ENCODE assay signal across 9 mouse cellular contexts in the genomic region with DNA sequence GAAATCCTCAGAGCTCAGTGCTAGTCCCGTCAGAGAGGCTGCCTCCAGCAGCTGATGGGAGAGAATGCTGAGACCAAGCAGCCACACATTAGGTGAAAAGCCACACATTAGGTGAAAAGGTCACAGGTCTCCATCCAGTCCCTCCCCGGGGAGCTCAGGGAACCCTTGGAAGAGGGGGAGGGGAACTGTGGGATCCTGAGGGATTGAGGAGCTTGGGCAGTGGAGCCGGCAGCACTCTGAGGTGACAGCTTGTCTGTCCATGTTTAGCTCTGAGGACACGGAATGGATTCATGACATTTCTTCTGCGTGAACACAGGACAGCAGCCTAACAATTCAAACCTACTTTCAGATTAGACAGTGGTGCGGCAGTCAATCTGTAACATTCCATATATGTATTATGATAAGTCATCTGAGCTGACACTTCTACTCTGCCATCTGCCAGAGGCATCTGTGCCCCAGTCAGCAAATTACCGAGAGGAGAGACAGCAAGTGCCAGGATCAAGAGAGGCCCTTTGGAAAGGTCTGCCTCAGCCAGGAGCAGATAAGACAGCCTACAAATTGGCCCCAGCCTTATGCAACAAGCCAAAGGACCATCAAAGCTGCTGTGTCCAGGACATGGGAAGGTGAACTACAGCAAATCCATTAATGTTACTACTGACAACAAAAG. TPM values are rescaled to one million over a fixed set of nuclear protein-coding genes. Genes with fewer than 3 reads are reported as not detected.
DNase-seq lines count a peak whose midpoint lies in the region; ATAC-seq lines count a peak whose summit lies in the region.
"Had no signal": no experiment of that assay in that cellular context is flagged by ENCODE, and none has a peak within 500 bp of the region (broad histone marks: within the 10 kb centered on the region; RNA-seq: fewer than 3 reads in every experiment).

No protein-coding gene starts in this region.

- no peaks in the 10 kb centered on the region for H3K9me3 ChIP-seq in forebrain, embryonic 14.5 days (replicated peaks; ENCODE audit: control insufficient read depth, low read length)

- H3K9ac ChIP-seq in forebrain, embryonic 14.5 days (ENCODE audit: low read length), result no peak overlapping the region

- intact Hi-C loops in left cerebral cortex, postnatal 10 days (cut with DNase I), result loop anchor here (5.0 kb wide), 1 partner anchor 41 kb away; no protein-coding TSS in a partner anchor

- H3K4me1 ChIP-seq in forebrain, embryonic 14.5 days (ENCODE audit: control insufficient read depth, insufficient read depth, low read length), result peaks cover 8% of the 10 kb centered on the region; the same call in 1 of the 2 replicates

- no peaks in the 10 kb centered on the region for H3K27me3 ChIP-seq in forebrain, embryonic 14.5 days (replicated peaks; ENCODE audit: control insufficient read depth, insufficient read depth, low read length)

- peaks cover 12% of the 10 kb centered on the region; the same call in 1 of the 2 replicates for H3K36me3 ChIP-seq in forebrain, embryonic 14.5 days (ENCODE audit: control insufficient read depth, insufficient read depth, low read length)

- 49% methylated on average over 7 of the region's 7 CpGs for WGBS in forebrain, embryonic 14.5 days

- no peak overlapping the region for H3K4me3 ChIP-seq in forebrain, embryonic 14.5 days (ENCODE audit: low read depth, low read length)

- peak overlapping the region; percentile 45; the same call in 1 of the 2 replicates for H3K27ac ChIP-seq in forebrain, embryonic 14.5 days (ENCODE audit: low read depth, low read length)
- H3K27ac ChIP-seq: macrophage had no signal

- peak; percentile 32 to 49 for DNase-seq in left cerebral cortex, adult 18-20 months (ENCODE audit: low spot score in 2 of 2)
- DNase-seq in left cerebral cortex, postnatal 10 days (ENCODE audit: extremely low spot score in 1 of 2, low spot score in 2 of 2), result no peak
- DNase-seq in cerebellum, adult 11-12 months, result peak; percentile 87
- DNase-seq in forebrain, embryonic 14.5 days (ENCODE audit: low spot score), result peak; percentile 60
- DNase-seq in layer of hippocampus, adult 9-11 months, result peak; percentile 80
- no peak for DNase-seq in kidney, postnatal 14 days
- no peak for DNase-seq in embryo, embryonic 10.5 days (ENCODE audit: low spot score)
- DNase-seq: thymus, postnatal 4 days had no signal

- H3K4me2 ChIP-seq in forebrain, embryonic 14.5 days (ENCODE audit: low read length), result no peak overlapping the region

- peak; percentile 37; the same call in 1 of the 2 replicates for ATAC-seq in forebrain, embryonic 14.5 days

RNA-seq across cellular contexts. Expression of gene Agpat3, which starts 28.9 kb away (rescaled TPM):
- total RNA-seq in left cerebral cortex, adult 18-20 months (2021), result 100 to 1,000 TPM; 233 to 243 TPM
- total RNA-seq in left cerebral cortex, postnatal 10 days (2021), result 100 to 1,000 TPM; 251 to 263 TPM
- polyA plus RNA-seq in forebrain, embryonic 14.5 days (2014; fragmentation: Nextera tagmentation; extraction: Ambion mirVana), result 46.0 and 63.2 TPM in 2 replicates

Comparison
In these comparisons a context has a peak if more than half of its experiments do, and no peak if none do; other contexts are left out.
1. DNase-seq: peak in left cerebral cortex, adult 18-20 months (2 of 2), cerebellum, adult 11-12 months (single experiment), forebrain, embryonic 14.5 days (single experiment) and layer of hippocampus, adult 9-11 months (single experiment); none in left cerebral cortex, postnatal 10 days (0 of 2), kidney, postnatal 14 days (single experiment) and embryo, embryonic 10.5 days (single experiment).